Mouse (Mus musculus): ENCODE data around the gene 1810065E05Rik.

The 1810065E05Rik gene

DNA sequence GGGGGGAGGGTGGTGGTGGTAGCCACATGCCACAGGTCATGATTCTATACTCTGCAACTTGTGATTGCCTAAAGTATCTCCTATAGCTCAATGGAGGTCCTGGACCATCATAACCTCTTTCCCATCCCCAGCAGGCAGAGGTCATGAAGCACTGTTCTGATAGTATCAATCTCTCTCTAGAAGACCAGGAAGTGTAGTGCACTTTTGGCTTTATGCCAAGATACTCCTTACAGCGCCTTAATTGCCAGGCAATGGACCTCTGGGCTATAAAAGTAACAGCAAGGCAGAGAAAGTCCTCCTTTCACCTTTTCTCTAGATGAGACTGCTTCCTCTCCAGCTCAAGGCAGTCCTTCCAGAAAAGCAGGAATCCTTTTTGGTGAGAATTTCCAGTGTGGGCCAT is at the start of gene 1810065E05Rik:
TSS of gene 1810065E05Rik (plus strand) at position 297 of the 400 bp plus-strand sequence.
- DNase-seq (ENCODE audit: low spot score) = no peak

DNA sequence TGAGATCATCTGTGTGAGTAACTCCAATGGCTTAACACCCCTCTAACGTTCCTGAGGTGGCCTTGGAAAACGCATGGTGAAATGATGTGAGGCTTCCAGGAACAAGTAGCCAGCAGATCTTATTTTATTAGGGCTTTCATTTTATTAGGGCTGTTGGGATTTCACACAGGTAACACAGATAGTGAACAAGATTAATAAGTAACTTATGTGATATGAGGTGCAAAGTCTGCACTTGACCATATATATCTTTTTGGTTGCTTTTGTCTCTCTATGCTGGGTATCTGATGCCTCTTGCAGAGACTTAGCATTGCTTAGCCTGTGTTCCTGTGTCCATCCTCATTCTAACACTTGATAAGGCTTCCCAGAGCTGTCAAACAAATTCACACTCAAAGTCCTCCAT is 43.6 kb upstream of the 1810065E05Rik start:
- DNase-seq (ENCODE audit: low spot score) = no peak

DNA sequence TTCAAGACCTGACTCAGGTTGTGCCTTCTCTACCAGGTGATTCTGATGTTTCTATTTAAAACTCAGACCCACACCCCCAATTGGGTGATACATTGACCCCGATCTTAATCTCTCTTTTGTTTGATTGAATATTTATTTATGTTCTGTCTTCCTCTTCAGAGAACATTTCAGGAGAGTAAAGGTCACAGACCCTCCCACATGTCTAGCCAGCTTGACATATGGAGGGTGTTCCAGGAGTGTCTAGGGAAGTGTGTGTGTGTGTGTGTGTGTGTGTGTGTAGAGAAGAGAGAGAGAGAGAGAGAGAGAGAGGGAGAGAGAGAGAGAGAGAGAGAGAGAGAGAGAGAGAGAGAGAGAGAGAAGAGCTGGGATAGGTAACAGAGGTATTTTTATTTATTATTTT is 43.2 kb upstream of the 1810065E05Rik start:
- no peak for DNase-seq (ENCODE audit: low spot score)

DNA sequence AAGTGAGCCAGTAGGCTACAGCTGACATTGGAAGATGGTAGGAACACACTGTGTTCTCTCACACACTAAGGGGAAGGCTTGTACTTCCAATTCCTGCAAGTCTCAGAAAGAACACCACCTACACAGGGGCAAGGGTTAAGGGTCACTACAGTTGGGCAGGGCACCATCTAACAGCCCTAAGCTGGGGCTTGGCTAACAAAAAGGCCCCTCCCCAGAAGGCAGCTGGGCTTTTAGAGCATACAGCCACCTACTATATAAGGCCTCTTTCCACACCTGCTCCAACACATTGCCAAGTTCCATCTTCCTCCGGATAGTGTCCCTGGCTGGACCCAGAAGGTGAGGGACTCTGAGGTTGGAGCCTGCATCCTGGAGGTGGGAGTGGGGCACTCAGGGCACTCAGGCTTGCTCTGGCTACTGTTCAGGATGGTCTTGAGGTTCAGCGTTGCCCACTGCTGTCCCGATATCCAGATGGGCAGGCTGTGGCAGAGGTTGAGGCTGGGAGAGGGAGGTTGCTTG is 42.1 kb upstream of the 1810065E05Rik start, which contains the start of gene Lypd8:
TSS of gene Lypd8 (plus strand) at position 281 of the 516 bp plus-strand sequence.
- no peak for DNase-seq (ENCODE audit: low spot score)

DNA sequence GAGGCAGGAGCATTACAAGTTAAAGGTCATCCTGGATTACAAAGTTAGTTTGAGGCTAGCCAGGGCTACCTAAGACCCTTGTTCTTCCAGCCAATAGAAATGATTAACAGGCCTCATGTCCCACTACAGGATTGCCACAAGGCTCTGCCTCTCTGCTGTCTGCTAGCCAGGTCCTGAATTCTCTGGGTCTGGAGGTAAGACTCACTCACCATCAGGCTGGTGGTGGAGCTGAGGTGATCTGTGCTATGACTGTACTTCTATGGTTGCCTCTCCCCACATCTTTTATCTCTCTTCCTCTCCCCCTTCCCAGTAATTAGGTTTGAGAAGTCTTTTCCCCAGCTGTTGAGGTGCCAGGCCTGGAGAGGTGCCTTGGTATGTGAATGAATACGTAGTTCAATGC is 41.4 kb upstream of the 1810065E05Rik start:
- DNase-seq (ENCODE audit: low spot score) = no peak

DNA sequence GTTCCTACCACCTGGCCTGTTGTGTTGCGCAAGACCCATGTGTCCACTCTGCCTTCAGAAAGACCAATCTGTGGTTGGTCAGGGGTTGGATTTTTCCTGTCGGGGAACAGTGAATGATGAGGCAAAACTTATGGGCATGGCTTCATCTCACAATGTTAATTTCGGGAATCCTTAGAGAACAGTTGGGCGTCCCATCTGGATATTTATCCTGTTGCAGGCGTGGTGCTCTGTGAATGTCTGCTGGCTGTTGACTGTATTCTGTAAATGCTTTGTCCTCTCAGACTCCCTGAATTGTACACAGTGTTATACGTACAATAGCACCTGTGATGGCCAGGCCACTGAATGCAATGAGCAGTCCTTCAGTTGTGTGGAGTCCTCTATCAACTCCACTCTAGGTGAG is 38.4 kb upstream of the 1810065E05Rik start:
- DNase-seq (ENCODE audit: low spot score) = no peak

DNA sequence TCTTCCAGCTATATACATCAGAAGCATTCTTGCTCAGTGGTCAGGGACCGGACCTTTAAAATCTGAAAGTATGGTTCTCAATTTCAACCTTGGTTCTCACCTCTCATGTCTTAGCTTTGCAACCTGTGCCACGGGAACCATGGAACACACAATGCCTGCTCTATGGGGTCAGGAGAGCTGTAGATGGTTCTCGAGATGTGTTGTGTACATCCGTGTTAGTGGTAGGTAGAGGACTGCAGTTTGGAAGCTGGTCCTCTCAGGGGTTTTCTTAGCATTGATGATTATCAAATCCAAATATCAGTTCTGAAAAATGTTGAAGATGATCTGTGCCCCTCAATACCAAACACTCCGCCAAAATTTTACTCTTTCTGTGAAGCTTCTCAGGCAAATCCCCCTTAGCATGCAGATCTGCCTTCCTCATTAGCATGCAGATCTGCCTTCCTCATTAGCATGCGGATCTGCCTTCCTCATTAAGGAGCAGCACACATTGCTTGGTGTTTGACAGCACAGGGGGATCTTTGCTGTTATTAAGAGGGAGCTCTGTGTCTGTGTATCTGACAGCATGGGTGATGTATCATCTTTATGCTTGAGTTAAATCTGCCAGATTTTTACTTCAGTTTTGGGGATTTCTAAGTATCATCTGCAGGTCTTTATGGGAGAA is 20.8 kb upstream of the 1810065E05Rik start:
- no peak for DNase-seq (ENCODE audit: low spot score)

DNA sequence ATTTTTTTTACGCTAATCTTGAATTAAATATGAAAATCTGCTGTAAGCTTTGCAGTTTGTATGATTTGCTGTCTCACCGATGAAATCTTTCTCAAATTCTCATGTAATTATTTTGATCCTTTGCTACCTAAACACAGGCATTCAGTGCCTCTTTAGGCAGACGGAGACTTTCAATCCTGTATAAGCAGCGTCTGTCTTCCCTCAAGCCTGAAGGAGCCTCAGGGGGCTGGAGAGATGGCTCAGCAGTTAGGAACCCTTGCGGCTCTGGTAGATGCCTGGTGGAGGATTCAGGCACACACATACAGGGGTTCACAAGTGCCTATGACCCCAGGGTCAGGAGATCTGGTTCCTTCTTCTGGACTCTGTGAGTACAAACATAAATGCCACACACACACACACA is 20.3 kb upstream of the 1810065E05Rik start:
- no peak for DNase-seq (ENCODE audit: low spot score)

DNA sequence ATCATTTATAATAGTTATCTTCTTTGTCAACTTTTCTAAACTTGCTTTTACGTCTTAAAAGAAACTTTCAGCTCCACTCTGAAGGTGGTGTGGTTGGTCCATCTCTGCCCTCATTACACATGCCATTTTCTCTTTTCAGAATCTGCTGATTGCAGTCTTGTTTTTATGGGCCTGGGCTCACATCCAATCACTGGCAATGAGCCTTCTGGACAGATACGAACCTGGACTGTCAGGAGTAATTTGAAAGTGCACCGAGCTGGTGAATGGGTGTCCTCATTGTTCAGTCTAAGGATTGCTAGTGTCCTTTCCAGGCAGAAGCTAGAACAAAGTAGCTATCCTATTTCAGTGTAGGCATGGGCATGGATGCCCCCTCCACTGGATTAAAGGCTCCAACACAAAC is 12.8 kb upstream of the 1810065E05Rik start:
- DNase-seq (ENCODE audit: low spot score) = no peak

DNA sequence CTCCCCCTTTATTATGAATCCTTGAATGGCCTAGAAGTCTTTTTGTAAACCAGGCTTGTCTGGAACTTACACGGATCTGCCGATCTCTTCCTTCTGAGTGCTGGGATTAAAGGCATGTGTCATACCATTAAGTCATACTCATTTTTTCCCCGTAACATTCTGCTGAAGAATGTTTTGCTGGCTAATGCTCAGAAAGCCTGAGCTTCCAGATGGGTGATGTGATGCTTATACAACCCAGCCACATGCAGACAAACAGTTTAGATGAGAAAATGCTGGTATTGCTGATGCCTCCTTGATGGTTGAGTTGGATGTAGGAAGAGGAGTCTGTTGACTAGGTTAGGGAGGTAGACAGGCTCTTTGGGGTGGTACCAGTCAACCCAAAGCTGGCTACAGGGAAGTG is 2.6 kb upstream of the 1810065E05Rik start:
- DNase-seq (ENCODE audit: low spot score) = no peak

DNA sequence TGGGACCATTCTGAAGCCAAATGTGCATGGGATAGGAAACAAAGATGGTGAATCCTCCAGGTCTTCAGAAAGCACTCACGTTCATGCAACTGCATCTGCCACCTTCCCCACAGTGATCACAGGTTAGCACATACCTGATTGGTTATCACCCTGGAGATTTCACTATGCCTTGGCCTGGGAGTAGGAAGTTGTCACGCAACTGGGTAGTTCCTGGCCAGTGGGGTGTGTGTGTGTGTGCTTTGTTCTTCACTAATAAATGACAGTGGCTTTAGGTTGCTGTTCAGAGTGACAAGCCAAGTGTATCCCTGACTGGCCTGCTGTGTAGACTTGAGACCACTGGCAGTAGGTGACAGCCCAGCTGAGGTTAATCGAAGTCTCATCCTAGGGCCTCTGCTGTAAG is 11.3 kb downstream of the 1810065E05Rik start, which contains the start of gene Gm12253:
TSS of gene Gm12253 (plus strand) at position 301 of the 400 bp plus-strand sequence.
- DNase-seq (ENCODE audit: low spot score) = no peak

DNA sequence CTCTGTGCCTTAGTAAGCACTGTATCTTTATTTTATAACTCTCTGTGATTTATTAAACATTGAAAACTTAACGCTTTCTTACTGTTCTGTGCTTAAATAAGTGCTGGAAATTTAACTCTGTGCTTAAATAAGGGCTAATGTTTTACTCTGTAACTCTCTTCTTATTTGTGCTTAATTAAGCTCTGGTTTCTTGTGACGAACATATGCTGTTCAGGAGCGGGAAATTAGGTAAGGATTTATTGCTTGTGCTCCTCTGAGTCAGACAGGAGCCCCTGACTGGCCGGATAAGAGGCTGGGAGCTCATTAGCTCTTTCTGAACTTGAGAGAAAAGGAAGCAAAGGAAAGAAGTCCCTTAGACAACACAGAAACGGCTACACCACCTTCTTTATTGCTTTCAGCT is 17.0 kb downstream of the 1810065E05Rik start:
- no peak for DNase-seq (ENCODE audit: low spot score)

DNA sequence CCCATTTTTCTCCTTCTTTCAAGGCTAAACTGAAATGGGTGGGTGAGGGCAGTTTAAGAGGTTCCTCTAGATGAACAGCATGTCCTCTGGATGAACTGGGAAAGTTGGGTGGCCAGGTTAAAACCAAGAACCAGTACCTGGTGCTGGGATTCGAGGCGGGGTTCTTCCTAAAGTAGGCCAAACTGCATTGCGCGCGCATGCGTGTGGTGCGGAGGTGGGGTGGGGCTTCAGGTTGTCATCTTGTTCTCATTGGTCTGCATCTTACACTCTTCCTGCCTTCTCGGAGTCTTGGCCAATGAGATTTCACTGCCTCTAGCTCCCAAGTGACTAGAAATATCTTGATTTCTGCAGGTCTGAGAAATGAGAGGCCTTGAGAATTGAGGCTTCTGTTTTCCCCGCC is 31.8 kb downstream of the 1810065E05Rik start, which contains the start of gene Lypd9:
TSS of gene Lypd9 (minus strand) at position 165 of the 400 bp plus-strand sequence.
- peak; percentile 62 for DNase-seq (ENCODE audit: low spot score)

DNA sequence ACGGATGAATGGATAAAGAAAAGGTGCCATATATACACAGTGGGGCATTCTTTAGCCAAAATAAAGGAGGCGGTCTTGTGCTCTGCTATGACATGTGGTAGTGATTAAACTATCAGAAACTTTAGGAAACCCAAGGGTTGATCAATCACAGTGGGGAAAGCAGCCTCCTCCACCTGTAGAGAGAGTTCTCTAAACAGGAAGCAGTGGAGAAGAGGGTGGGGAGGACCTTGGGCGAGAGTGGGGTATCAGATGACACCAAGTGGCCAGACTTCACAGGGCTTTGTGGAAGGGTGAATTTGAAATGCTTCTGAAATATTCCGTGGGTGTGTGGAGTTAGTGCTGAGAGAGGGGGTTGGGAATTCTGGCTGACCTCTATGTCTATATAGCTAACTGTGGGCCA is 32.7 kb downstream of the 1810065E05Rik start:
- DNase-seq (ENCODE audit: low spot score) = no peak

DNA sequence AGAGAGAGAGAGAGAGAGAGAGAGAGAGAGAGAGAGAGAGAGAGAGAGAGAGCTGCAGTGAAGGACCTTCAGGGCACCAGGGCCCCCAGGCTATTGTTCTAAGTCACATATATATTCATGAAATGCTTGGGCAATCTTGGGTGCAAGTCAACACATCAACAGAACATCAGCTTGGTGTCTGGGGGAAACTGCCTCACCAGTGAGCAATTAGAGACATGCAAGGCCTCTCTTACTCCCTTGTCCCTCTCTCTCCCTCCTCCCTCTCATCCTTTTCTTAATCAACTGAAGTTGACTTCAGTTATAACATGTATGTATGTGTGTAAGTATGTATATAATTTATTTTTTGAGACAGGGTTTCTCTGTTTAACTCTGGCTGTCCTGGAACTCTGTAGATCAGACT is 41.3 kb downstream of the 1810065E05Rik start, which contains the start of gene Olfr30:
TSS of gene Olfr30 (minus strand) at position 101 of the 400 bp plus-strand sequence.
- DNase-seq (ENCODE audit: low spot score) = no peak

Measured in testis, postnatal 14 days (tissue).